Mouse (Mus musculus) kidney, postnatal 0 days (tissue): Measurements from ENCODE around the gene Rnh1. TPM values are rescaled to one million over a fixed set of nuclear protein-coding genes. Genes with fewer than 3 reads are reported as not detected.

ENCODE experiments used
- ATAC-seq: fragments of 200-750 bp; cut with Nextera tagmentation; replicated peaks from 2 replicates; pipeline ENCODE4 v1.8.0; 2017; ENCODE audit warnings: low read depth, moderate number of reproducible peaks, moderate TSS enrichment, moderate library complexity; ENCODE audit not compliant: low FRiP score
- DNase-seq: peaks from one replicate; pipeline ENCODE4 v3.0.0-alpha.2; 2016; ENCODE audit warnings: low spot score
- H3K27ac ChIP-seq: fragments of 300-500 bp; sonication (generic); 2 replicates; pipeline ENCODE4 v1.5.1; 2014; ENCODE audit warnings: mild to moderate bottlenecking
- H3K27me3 ChIP-seq: fragments of 300-500 bp; sonication (generic); 2 replicates; pipeline ENCODE4 v1.6.1; 2014; ENCODE audit warnings: low read length, mixed read lengths; ENCODE audit not compliant: insufficient read depth
- H3K36me3 ChIP-seq: fragments of 300-500 bp; sonication (generic); 2 replicates; pipeline ENCODE4 v1.6.1; 2014; ENCODE audit warnings: low read length, mixed read lengths; ENCODE audit not compliant: insufficient read depth
- H3K4me1 ChIP-seq: fragments of 300-500 bp; sonication (generic); replicated peaks from 2 replicates; pipeline ENCODE4 v1.6.1; 2014; ENCODE audit warnings: antibody characterized with exemption, low read length, mixed read lengths; ENCODE audit not compliant: insufficient read depth
- H3K4me2 ChIP-seq: fragments of 300-500 bp; sonication (generic); 2 replicates; pipeline ENCODE4 v1.6.1; 2014; ENCODE audit warnings: mild to moderate bottlenecking, low read length, moderate library complexity, mixed read lengths
- H3K4me3 ChIP-seq: fragments of 300-500 bp; sonication (generic); replicated peaks from 2 replicates; pipeline ENCODE4 v1.5.1; 2014; ENCODE audit warnings: low read depth, low read length
- H3K9ac ChIP-seq: fragments of 300-500 bp; sonication (generic); 2 replicates; pipeline ENCODE4 v1.6.1; 2014; ENCODE audit warnings: low read depth, low read length
- H3K9me3 ChIP-seq: fragments of 300-500 bp; sonication (generic); replicated peaks from 2 replicates; pipeline ENCODE4 v1.6.1; 2016; ENCODE audit warnings: low read length, inconsistent platforms, mixed read lengths
- CTCF ChIP-seq: IDR thresholded peaks from 2 replicates; pipeline ENCODE4 v1.5.1; 2016; ENCODE audit warnings: antibody characterized with exemption, low read depth, mild to moderate bottlenecking, moderate library complexity
- WGBS: fragments of 180-500 bp; shearing (Covaris S2); extraction: QIAGEN DNeasy Blood & Tissue Kit; methylation state at CpG from one replicate; pipeline ENCODE4 v1.1.7; 2014; 5-methylcytosine and 5-hydroxymethylcytosine counted together
- polyA plus RNA-seq: library from polyadenylated mRNA; unstranded; fragments of >200 nt; fragmentation: Nextera tagmentation; extraction: Ambion mirVana; gene quantifications from 2 replicates; pipeline ENCODE4 v1.2.1, GENCODE M21; 2015

Rnh1 gene
- polyA plus RNA-seq, result 136 and 147 TPM in 2 replicates

DNA sequence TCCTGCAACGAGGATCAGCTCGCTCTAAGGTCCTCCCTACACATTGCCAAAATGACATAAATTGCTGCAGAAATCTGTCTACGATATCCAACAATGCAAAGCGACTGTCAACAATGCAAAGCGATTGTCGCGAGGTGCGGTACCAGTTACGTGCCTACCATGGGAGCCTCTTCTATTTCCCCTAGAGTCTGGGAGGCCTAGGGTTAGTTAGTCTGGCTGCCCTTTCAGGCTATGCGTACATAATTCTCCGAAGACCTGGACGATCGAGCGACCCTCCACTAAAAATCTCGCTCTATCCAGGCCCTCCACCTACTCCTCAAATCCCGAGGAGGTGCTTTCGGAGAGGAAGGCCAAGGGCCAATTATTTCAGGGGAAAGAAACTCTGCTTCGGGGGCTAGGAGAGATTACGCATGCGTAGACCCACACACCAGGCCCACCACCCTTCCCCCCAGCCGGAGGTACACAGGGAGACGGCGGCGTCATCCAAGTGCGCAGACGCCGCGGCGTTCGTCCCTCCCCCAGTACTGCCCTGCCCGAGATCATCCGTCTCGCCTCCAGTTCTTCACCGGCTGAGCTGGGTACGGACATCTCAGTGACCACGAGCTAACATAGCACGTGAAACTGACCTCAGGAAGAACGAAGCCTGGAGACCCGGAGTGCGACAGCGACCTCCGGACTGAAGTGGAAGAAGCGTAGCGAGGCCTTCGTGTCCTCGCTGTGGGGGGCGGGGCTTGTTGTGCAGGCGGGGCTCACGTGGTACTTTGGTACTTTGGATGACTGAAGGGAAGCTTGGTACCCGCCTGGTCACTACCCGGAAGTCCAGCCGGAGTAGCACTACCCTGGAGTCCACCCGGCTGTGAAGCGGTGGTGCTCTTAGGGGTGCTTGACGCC is at the start of gene Rnh1:
TSS of gene Rnh1 (minus strand) at position 742 of the 891 bp plus-strand sequence.
- WGBS, result 3% methylated on average over 55 of the region's 55 CpGs
- ATAC-seq (peak; percentile 94), DNase-seq (peak; percentile 97)
- H3K9ac ChIP-seq, result peak within 1 kb of the TSS; percentile 67
- TF ChIP-seq CTCF, result peak; percentile 32; the same call in 1 of the 2 replicates
- no peaks in the 10 kb centered on the region for H3K9me3 ChIP-seq
- H3K4me2 ChIP-seq, result peak within 1 kb of the TSS; percentile 71
- H3K4me3 ChIP-seq, result peak within 1 kb of the TSS; percentile 50
- H3K4me1 ChIP-seq, result peaks cover 8% of the 10 kb centered on the region
- no peaks in the 10 kb centered on the region for H3K27me3 ChIP-seq
- H3K27ac ChIP-seq, result peak within 1 kb of the TSS; percentile 93
- H3K36me3 ChIP-seq, result no peaks in the 10 kb centered on the region

DNA sequence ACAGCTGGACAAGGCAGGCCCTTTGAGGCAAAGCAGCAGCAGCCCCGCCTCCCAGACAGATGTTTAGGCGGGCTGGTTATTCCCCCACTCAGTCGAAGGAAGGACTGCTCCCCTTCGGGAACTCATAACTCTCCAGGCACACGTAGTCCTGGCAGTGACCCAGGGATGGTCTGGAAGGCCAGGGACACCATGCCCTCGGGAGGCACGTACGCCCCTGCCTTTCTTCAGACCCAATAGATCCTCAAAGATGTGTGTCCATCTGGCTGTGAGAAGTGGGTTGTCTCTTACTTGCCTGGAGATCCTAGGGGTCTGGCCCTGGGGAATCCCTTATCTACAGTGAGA is 49.4 kb upstream of the Rnh1 start:
- peak overlapping the region; percentile 94 for H3K4me2 ChIP-seq
- H3K27me3 ChIP-seq, result no peaks in the 10 kb centered on the region
- DNase-seq (no peak), ATAC-seq (no peak)
- H3K9ac ChIP-seq, result peak overlapping the region; percentile 24; the same call in 1 of the 2 replicates
- peak overlapping the region; percentile 73; the same call in 1 of the 2 replicates for H3K27ac ChIP-seq
- no peaks in the 10 kb centered on the region for H3K36me3 ChIP-seq
- H3K4me3 ChIP-seq, result no peak overlapping the region; the same call in 1 of the 2 replicates
- no peaks in the 10 kb centered on the region for H3K9me3 ChIP-seq
- WGBS, result 2% methylated on average over 8 of the region's 8 CpGs
- TF ChIP-seq CTCF, result no peak
- peaks cover 35% of the 10 kb centered on the region; the same call in 1 of the 2 replicates for H3K4me1 ChIP-seq

- no peaks in the 10 kb centered on the region for H3K27me3 ChIP-seq
- peak; percentile 97 for ATAC-seq
- peak overlapping the region; percentile 94 for H3K4me2 ChIP-seq
- H3K36me3 ChIP-seq, result no peaks in the 10 kb centered on the region
- H3K4me3 ChIP-seq, result peak overlapping the region; percentile 50
- no peaks in the 10 kb centered on the region for H3K9me3 ChIP-seq
- H3K9ac ChIP-seq, result peak overlapping the region; percentile 71
- peak; percentile 65 for TF ChIP-seq CTCF
- DNase-seq, result peak; percentile 99
- H3K4me1 ChIP-seq, result peaks cover 42% of the 10 kb centered on the region; the same call in 1 of the 2 replicates
- 4% methylated on average over 44 of the region's 44 CpGs for WGBS
- peak overlapping the region; percentile 74 for H3K27ac ChIP-seq
Measured at GRCm38 (mm10) chr7:141221249-141222125, 48.8 kb upstream of the Rnh1 start.

DNA sequence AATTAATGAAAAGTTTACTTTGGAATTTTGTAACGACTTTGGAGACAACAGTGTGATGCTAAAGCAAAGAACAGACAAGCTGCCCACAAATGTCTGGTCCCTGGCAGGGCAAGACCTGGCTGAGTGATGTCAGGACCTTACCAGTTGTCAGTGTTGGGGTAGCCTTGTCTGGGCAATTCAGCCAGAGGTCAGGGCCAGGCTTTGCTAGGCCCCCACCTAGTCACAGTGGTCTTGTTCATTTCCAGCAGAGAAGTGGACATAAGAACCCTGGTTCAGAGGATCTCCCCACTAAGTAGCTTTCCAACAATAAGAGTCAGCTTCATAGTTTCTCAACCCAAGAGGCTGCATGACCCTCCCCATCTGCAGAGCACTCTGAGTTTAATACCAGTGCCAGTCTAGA is 47.7 kb upstream of the Rnh1 start:
- ATAC-seq, result no peak
- Histone ChIP-seq H3K9ac (0 out of 2 replicates have a peak overlapping the region, but pooled peaks have one; percentile 71), H3K27ac (peak overlapping the region; percentile 74; the same call in 1 of the 2 replicates), H3K9me3 (no peaks in the 10 kb centered on the region), H3K4me3 (no peak overlapping the region), H3K4me2 (peak overlapping the region; percentile 94), H3K36me3 (no peaks in the 10 kb centered on the region), H3K4me1 (peaks cover 48% of the 10 kb centered on the region; the same call in 1 of the 2 replicates), H3K27me3 (no peaks in the 10 kb centered on the region)
- WGBS, result 74% methylated on average over 1 of the region's 1 CpGs
- no peak for TF ChIP-seq CTCF
- no peak for DNase-seq

- Histone ChIP-seq H3K27ac (no peak overlapping the region), H3K27me3 (no peaks in the 10 kb centered on the region), H3K9ac (no peak overlapping the region), H3K4me1 (peaks cover 48% of the 10 kb centered on the region; the same call in 1 of the 2 replicates), H3K9me3 (no peaks in the 10 kb centered on the region), H3K4me3 (no peak overlapping the region), H3K36me3 (no peaks in the 10 kb centered on the region), H3K4me2 (no peak overlapping the region)
- ATAC-seq, result no peak
- WGBS, result 90% methylated on average over 1 of the region's 1 CpGs
- DNase-seq, result no peak
- no peak for TF ChIP-seq CTCF
Measured at GRCm38 (mm10) chr7:141219558-141220099, 47.0 kb upstream of the Rnh1 start.
